Mouse (Mus musculus): ENCODE measurements around the gene Cdh4.

DNA sequence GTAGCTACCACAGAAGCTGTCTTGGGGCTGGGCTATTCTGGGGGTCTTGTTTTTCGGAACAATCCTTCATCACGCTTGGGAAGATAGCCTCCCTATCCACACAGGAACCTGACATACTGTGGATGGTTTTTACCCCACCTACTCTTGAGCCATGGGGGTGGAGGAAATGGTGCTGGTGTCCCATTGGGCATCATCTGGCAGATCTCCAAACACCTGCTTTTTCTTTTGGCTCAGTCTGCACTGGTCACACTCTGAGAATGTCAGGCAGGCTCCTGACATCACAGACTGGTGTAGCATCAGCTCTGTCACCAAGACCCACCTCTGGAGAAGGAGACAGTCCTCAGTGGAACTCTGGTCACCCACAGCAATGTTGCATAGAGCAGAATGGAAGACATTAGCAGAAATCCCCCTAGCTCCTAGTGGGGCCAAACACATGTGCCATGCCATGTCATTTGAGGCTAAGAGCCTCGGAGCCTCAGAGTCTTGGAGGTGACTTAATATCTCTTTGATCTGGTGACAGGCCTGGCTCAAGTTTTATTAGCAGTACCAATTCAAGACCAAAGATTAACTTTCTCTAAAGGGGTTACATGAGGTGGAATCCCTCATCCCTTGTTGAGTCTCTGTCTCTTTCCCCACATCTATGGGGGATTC lies 95.7 kb downstream of the Cdh4 start:
- TF ChIP-seq CTCF (IDR thresholded peaks at IDR 0.05; ENCODE audit: control insufficient read depth, insufficient read depth, insufficient replicate concordance, low read depth, low read length): no peak
- TF ChIP-seq POLR2A (IDR thresholded peaks at IDR 0.05; ENCODE audit: control insufficient read depth, low read depth, low read length): no peak

Measured in testis, adult 2 months (tissue).